Mouse (Mus musculus) monocyte, adult 2 months (primary cell): ENCODE data around the gene Trim17.

Experiments
- DNase-seq, 2 experiments: peaks; one replicate each; pipeline ENCODE4 v3.0.0; 2022; ENCODE audit warnings: low spot score in 2 of 2, low read depth in 1 of 2

Trim17 gene

DNA sequence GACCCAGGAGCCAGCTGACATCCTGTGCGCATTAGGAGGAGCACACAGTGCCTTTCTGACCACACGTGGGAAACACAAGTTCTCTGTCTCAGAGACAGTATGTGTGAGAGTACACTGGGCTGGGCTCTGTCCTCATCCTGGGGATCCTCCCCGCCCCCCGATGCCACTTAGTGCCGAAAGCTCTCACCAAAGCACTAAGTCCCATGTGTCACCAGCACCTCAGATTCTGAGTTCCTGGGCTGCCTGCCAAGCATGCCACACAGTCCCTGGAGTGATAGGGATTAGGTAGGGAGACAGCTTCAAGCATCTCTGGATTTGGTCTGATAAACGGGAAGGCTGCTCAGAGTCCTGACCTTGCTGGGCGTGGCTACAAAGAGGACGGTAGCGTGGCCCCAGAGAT, 36.3 kb downstream of the Trim17 start:
- DNase-seq: no peak

DNA sequence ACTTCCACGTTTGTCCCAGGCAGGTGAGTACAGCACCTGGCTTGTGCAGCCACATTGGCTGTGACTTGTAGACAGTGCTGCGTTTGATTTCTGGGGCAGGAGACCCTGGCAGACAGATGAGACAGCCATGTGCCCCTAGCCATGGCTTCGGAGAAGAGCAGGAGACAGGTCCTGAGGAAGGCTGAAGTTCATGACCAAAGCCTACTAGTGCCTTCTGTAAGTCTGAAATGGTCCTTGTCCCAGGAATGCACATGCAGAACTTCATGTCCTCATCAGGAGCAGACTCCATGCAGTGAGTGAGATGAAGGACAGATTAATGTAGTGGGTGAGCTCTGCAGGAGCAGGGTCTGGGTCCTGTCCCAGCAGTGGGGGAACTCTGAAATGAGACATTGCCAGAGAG, 37.4 kb downstream of the Trim17 start:
- no peak for DNase-seq

DNA sequence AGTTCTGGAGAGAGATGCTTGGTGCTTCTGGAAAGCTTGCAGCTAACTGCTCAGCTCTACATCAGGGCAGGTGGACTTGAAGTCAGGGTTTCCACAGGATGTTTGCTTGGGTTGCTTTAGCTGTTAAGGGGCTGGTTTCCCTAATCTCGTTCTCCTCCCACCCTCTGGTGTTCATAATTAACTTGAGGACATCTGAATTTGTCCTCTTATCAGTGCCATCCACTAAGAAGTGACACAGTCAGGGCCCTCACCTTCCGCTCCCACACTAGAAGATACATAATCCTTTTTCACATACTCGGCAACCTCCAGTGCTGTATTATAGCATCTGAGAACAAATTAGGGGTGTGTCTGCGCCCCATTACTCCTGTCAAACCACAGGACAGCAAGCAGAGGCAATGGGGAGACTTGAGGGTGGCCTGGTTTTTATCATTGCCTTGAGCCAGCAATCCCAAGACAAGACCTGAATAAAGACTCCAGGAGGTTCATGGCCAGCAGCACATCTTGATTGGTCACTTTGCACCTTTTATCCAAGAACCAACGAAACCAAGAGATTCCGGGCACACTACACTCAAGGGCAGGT, 38.7 kb downstream of the Trim17 start:
- DNase-seq: no peak

DNA sequence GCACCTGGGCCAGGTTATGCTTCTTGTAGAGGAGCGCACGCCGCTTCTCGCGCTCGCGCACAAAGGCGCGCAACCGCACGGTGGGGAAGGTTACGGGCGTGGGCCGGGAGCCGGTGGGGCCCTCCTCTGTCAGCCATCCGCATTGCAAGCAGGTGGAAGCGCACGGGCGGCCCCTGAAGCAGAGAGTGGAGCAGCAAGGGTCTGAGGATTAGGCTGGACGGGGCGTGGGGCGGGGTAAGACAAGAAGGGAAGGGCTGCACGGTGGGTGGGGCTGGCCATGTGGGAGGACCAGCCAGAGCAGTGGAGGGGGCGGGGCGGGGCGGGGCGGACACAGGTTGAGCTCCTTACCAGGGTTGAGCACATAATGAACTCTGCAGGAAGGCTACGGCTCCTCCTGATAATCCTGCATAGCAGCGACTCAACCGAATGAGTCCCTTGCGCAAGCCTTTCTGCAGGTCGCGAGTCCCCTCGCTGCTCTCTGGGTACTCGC, 39.9 kb downstream of the Trim17 start:
- no peak for DNase-seq

DNA sequence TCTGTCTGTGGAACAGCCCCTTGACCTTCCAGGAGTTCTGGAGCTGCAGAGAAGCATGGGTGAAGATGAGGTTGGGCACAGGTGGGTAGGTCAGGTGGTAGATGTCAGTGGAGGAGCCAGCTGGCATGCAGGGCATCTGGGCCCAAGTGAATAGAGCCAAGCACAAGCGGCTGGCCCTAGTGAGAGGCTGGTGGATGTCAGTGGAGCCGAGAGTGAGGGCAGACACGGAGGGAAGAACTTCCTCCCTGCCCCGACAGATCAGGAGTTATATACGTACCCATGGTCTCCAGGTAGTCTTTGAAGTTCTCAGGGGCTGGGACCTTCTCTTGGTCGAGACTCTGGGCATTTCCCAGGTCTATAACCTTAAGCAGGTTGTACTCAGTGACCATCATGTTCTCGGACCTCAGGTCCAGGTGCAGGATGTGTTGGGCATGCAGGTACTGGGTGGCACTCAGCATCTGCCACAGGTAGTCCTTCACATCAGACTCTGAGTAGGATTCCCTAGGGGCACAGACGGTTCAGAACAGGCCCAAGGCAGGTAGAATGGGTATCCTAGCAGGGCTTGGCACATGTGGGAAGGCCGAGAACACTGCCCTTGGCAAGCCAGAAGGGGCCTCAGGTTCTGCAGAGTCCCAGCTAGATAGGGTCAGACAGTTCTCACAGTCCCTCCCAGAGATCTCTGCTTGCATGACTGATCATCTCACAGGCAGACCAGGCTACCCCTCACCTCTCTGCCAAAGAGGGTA, 40.7 kb downstream of the Trim17 start:
- no peak for DNase-seq

DNA sequence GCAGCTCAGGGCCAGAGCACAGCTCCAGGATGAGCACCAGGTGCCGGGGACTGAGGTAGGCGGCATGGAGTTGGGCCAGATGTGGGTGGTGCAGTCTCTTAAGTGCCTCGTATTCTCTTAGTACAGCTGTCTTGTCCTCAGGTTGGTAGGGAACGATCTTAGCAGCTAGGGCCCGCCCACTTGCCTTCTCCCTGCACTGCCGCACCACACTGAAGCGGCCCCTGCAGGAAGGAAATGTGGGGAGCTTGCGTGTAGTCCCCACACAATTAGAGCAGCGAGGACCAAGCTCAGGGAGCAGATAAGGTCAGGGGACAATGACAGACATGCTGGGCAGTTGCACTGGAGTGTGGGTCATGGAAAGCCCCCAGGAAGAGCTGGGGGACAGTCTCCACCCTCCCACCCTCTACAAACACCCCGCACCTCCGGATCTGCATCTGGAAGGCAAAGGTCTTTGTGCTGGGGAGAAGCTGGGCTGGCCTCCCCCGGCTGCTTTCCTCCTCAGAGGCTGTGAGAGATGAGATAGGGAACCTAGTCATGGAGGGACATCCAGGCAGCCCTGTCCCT, 41.4 kb downstream of the Trim17 start:
- DNase-seq: no peak

DNA sequence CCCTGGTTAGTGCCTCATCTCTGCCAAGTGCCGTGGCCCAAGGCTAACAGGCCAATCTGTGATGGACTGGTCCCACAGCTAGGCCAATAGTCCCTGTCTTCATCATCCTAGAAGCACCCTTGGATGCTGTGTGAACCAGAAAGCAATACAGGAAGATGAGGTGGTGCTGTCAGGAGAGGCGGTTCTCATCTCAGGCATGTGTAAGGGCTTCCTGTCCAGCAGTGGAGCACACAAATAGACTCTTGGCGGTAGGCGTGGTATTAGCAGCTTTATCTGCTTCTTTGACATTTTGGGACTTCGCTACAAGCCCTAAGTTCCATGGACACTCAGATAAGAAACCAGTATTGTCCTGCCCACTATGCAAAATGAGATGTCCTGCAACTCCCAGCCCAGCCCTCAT, 43.1 kb downstream of the Trim17 start:
- no peak for DNase-seq

DNA sequence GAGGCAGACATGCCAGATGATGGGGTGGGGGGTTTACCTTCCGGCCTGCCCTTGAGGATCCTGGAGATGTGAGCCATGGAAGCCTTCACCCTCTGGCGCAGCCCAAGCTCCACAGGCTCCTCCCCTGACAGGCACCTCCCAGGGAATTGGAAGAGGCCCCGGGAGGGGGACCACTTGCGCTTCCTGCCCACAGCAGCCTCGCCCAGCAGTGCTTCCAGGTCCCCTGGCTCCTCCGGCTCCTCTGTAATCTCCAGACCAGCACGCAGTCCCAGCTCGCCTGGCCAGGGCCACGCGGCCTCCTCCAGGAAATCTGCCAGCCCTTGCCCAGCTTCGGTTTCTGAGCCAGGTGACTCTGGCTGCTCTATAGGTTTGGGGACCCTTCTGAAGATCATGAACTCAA, 44.7 kb downstream of the Trim17 start:
- no peak for DNase-seq

DNA sequence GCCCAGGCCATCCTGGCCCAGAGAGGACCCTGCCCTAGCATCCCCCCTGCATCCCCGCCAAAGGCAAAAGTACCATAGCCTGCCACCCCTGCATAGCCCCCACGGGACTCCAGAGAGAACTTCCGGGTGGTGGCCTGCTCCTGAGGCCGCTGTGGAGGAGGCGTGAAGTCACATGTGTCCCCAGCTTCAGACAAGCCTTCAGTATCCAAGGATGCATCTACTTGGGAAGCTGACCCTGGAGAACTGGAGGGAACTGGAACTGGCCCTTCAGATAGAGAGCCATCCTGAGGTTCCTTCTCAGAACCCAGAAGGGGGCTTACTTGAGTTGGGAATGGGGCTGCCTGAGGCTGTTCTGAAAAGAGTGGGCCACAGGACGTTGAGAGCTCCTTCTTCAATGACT, 45.3 kb downstream of the Trim17 start:
- DNase-seq: no peak

DNA sequence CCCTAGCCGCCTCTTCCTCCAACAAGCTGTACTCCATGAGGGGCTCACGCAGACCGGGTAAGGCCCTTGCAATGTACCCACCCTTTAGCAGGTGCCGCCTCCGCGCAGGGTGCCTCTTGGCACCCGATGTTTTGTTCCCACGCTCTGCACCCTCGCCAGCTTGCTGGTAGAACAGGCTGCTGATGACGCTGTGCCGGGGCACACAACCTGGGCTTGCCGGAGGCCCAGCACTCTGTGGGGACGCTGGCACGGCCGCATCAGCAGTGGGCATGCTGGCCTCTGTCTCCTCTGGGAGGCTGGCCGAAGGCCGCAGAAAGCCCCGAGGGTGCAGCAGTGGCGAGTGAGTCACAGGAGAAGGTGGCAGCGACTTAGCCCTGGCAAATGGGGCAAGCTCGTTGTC, 46.1 kb downstream of the Trim17 start:
- DNase-seq: no peak

DNA sequence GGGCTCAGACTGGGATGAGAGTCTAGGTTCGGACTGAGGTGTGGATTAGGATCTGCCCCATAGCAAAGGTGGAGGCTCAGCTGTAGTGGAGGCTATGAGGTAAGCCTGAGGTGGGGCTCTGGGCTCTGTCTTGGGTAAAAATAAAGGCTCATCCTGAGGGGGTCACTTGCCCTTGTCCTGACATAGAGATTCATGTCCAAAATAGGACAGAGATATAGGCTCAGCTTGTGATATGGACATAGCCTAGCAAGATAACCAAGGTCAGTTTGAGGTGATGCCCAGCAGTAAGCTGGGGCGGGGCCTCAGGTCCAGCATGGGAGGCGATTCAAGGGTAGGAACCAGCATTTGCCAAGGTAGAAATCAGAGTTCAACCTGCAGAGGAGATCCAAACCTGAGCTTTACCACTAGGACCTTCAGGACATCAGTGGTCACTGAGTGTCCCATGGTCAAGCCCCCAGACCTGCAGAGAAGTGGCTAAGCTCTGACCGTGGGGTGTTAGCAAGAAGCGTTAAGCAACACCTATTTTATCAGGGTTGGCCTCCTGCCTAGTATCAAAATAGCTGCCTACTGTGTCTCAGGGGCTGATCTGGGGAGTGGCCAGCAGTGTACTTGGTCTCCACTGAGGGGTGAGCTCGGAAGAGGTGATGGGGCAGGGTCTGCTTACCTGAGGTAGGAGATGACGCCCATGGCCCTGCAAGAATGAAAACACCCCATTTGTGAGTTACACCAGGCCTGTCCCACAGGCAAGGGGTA, 48.0 kb downstream of the Trim17 start:
- DNase-seq: no peak

DNA sequence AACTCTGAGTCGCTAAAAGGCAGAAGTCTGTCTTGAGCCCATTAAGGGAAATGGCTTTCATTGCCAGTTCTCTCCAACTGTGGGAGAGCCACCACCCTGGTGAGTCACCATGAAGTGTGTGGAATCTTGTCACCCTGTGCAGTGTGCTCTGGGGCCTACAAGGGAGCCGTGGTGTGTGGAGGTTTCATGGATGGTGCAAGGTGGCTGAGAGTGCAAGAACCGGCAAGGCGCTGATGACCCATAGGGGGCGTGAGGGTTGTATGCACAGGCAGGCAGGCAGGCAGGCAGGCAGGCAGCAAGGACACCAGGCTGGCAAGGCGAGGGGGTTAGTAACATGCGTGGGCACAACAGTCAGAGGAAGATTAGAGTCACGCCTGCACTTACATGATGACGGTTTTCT, 60.6 kb downstream of the Trim17 start:
- DNase-seq: no peak
